Mouse (Mus musculus) heart, postnatal 0 days (tissue): ENCODE measurements at regions not wholly inside any gene's neighbourhood (a gene's known extent, or its start where the extent isn't known, plus 50 kb on each side); places are given as distances from the start of the nearest gene placed in this dataset.

ENCODE experiments used
- ATAC-seq: fragments of 200-750 bp; cut with Nextera tagmentation; 2 replicates; pipeline ENCODE4 v1.8.0; 2017; ENCODE audit warnings: low read depth, moderate number of reproducible peaks, moderate library complexity; ENCODE audit not compliant: insufficient read depth
- DNase-seq: peaks from one replicate; pipeline ENCODE4 v3.0.0-alpha.2; 2016; ENCODE audit warnings: low spot score
- H3K27ac ChIP-seq: fragments of 300-500 bp; sonication (generic); 2 replicates; pipeline ENCODE4 v1.5.1; 2014; ENCODE audit warnings: low read depth, mild to moderate bottlenecking
- H3K27me3 ChIP-seq: fragments of 300-500 bp; sonication (generic); 2 replicates; pipeline ENCODE4 v1.6.1; 2014; ENCODE audit warnings: low read length, mixed read lengths; ENCODE audit not compliant: control insufficient read depth, insufficient read depth
- H3K36me3 ChIP-seq: fragments of 300-500 bp; sonication (generic); replicated peaks from 2 replicates; pipeline ENCODE4 v1.6.1; 2014; ENCODE audit warnings: low read length, mixed read lengths; ENCODE audit not compliant: control insufficient read depth, insufficient read depth
- H3K4me1 ChIP-seq: fragments of 300-500 bp; sonication (generic); 2 replicates; pipeline ENCODE4 v1.6.1; 2014; ENCODE audit warnings: antibody characterized with exemption; ENCODE audit not compliant: control insufficient read depth, insufficient read depth
- H3K4me2 ChIP-seq: fragments of 300-500 bp; sonication (generic); 2 replicates; pipeline ENCODE4 v1.6.1; 2014; ENCODE audit warnings: low read depth, mild to moderate bottlenecking, low read length, moderate library complexity
- H3K4me3 ChIP-seq: fragments of 300-500 bp; sonication (generic); 2 replicates; pipeline ENCODE4 v1.5.1; 2014; ENCODE audit warnings: low read depth, low read length
- H3K9ac ChIP-seq: fragments of 300-500 bp; sonication (generic); replicated peaks from 2 replicates; pipeline ENCODE4 v1.6.1; 2014; ENCODE audit warnings: low read depth, low read length, mixed read lengths
- H3K9me3 ChIP-seq: fragments of 300-500 bp; sonication (generic); replicated peaks from 2 replicates; pipeline ENCODE4 v1.6.1; 2016; ENCODE audit warnings: low read length; ENCODE audit not compliant: control insufficient read depth
- CTCF ChIP-seq: IDR thresholded peaks from 2 replicates; pipeline ENCODE4 v1.5.1; 2016; ENCODE audit warnings: antibody characterized with exemption, control low read depth, low read depth
- EP300 ChIP-seq: IDR thresholded peaks from 2 replicates; pipeline ENCODE4 v1.6.1; 2016; ENCODE audit warnings: antibody characterized with exemption, low read depth
- WGBS: fragments of 180-500 bp; shearing (Covaris S2); extraction: QIAGEN DNeasy Blood & Tissue Kit; methylation state at CpG from one replicate; pipeline ENCODE4 v1.1.7; 2014; 5-methylcytosine and 5-hydroxymethylcytosine counted together

DNA sequence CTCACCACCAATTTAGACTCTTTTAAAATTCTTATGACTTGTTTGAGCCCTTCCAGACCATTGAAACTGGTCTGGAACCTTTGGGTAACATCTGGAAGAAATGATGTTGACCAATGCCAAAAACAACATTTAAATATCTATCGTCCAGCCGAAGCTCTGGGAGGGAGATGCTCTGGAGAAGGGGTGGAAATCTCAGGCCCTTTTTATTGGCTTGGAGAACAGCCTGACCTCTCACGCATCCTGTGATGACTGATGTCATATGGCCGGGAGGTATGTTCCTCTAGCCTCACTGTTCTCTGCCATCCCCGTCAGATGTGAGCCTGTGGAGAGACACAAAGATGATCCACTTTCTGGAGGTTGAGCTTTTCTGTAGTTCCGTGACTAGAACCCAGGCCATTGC, 81.6 kb upstream of the Gdf10 start:
- H3K9ac ChIP-seq: no peak overlapping the region
- TF ChIP-seq EP300: no peak
- TF ChIP-seq CTCF: no peak
- no peaks in the 10 kb centered on the region for H3K9me3 ChIP-seq
- H3K27me3 ChIP-seq: no peaks in the 10 kb centered on the region
- H3K4me3 ChIP-seq: no peak overlapping the region
- no peaks in the 10 kb centered on the region for H3K36me3 ChIP-seq
- H3K4me1 ChIP-seq: no peaks in the 10 kb centered on the region; the same call in 1 of the 2 replicates
- peak overlapping the region; percentile 7; the same call in 1 of the 2 replicates for H3K27ac ChIP-seq
- WGBS: 51% methylated on average over 6 of the region's 6 CpGs
- ATAC-seq: peak; percentile 53; the same call in 1 of the 2 replicates
- no peak overlapping the region for H3K4me2 ChIP-seq
- DNase-seq: peak; percentile 35

DNA sequence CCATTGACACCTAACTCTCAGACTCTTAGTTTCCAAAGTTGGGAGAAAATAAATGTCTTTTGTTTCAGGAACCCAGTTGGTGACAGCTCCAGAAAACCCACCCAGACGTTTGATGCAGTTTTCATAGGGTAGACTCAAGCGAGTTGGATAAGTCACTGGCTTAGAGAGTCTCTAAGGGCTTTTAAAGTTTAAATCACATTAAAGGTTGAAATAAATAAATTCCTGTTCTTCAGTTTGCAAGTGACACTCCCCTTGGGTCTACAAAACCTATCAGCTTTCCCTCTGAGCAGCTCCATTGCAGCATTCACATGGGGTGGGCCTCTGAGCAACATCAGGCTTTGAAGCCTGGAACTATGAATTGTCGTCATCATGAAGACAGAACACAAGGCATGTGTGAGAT, 69.9 kb upstream of the Gdf10 start:
- Histone ChIP-seq H3K4me3 (no peak overlapping the region), H3K9me3 (no peaks in the 10 kb centered on the region), H3K4me2 (no peak overlapping the region), H3K36me3 (no peaks in the 10 kb centered on the region), H3K27ac (no peak overlapping the region), H3K4me1 (no peaks in the 10 kb centered on the region), H3K27me3 (no peaks in the 10 kb centered on the region), H3K9ac (no peak overlapping the region)
- ATAC-seq: no peak
- DNase-seq: no peak
- WGBS: 65% methylated on average over 3 of the region's 3 CpGs
- TF ChIP-seq EP300 (no peak), CTCF (no peak)

DNA sequence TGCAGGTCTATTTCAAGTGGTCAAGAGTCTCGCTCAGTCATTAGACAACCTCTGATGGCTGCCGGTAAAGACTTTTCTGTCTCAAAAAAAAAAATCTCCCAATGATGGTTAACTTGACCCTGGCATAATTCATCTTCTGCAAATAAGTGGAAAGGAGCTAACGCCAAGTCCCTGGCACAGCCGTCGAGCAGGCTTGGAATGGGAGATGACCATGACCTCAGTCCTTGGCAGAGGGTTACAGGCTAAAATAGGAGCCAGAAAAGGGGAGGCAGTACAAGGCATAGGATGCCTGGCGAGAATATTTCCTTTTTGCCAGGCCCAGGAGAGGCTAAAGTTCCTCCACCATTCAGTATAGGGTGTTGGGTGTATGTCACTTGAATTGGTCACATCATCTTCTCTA, 69.2 kb upstream of the Gdf10 start:
- Histone ChIP-seq H3K36me3 (no peaks in the 10 kb centered on the region), H3K9me3 (no peaks in the 10 kb centered on the region), H3K27me3 (no peaks in the 10 kb centered on the region), H3K9ac (no peak overlapping the region), H3K27ac (no peak overlapping the region), H3K4me1 (no peaks in the 10 kb centered on the region), H3K4me2 (no peak overlapping the region), H3K4me3 (no peak overlapping the region)
- 76% methylated on average over 6 of the region's 6 CpGs for WGBS
- DNase-seq (no peak), ATAC-seq (no peak)
- TF ChIP-seq CTCF (no peak), EP300 (no peak)

DNA sequence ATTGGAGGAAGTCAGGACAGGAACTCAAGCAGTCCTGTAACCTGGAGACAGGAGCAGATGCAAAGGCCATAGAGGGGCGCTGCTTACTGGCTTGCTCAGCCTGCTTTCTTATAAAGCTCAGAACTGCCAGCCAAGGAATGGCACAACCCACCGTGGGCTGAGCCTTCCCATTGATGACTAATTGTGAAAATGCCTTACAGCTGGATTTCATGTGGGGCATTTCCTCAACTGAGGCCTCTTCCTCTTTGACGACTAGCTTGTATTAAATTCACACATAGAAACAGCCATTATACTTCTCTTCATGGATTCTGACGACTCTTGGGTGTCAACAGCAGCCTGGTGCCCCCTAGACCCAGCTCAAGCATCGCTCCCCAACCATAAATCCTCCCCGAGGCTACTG, 66.4 kb upstream of the Gdf10 start:
- 63% methylated on average over 6 of the region's 6 CpGs for WGBS
- no peak for TF ChIP-seq EP300
- no peak for TF ChIP-seq CTCF
- H3K9me3 ChIP-seq: no peaks in the 10 kb centered on the region
- H3K4me2 ChIP-seq: no peak overlapping the region
- no peaks in the 10 kb centered on the region for H3K36me3 ChIP-seq
- no peaks in the 10 kb centered on the region for H3K4me1 ChIP-seq
- no peaks in the 10 kb centered on the region for H3K27me3 ChIP-seq
- DNase-seq (no peak), ATAC-seq (no peak)
- H3K4me3 ChIP-seq: no peak overlapping the region
- H3K9ac ChIP-seq: no peak overlapping the region
- H3K27ac ChIP-seq: no peak overlapping the region

DNA sequence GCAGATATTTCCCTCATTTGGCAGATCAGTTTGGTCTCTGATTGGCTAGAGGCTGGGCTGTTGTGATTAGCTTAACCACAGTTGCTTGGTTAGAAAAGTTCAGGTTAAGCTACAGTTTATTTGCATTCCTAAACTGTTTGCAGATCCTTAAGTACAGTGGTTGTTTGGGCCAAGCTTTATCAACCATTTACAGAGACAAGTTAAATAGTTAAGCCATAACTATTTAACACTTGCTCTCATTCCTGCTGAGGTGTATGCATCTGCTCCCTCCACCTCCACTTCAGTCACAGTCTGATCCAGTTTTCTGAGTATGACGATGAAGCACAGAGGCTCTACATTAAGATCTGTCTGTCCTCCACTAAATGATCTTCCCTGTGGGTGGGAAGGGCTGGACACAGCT, 58.6 kb upstream of the Gdf10 start:
- H3K27me3 ChIP-seq: no peaks in the 10 kb centered on the region
- H3K27ac ChIP-seq: no peak overlapping the region
- DNase-seq: no peak
- 0 out of 2 replicates have a peak, but pooled peaks cover 8% of the 10 kb centered on the region for H3K9me3 ChIP-seq
- no peak overlapping the region for H3K4me3 ChIP-seq
- no peaks in the 10 kb centered on the region for H3K4me1 ChIP-seq
- no peak for TF ChIP-seq EP300
- no peak for TF ChIP-seq CTCF
- 82% methylated on average over 1 of the region's 1 CpGs for WGBS
- H3K9ac ChIP-seq: no peak overlapping the region
- no peak overlapping the region for H3K4me2 ChIP-seq
- H3K36me3 ChIP-seq: no peaks in the 10 kb centered on the region
- no peak for ATAC-seq

DNA sequence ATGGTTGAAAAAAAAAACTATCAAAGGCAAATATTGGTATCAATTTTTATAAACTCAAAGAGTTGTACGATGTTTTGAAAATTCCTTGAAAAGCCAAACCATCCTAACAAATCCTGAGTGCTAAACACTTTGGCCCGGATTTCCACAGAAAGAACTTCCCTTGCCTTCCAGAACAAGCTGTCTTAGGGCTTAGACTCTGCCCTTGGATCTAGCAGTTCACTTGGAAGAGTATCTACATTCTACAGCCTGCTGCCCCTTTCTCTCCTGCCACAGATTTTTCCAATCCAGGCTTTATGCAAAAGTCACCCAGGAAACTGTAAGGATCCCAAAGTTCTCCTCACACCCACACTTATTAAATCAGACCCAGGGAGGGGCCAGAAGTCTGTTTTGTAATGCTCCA, 57.6 kb upstream of the Gdf10 start:
- Histone ChIP-seq H3K4me1 (no peaks in the 10 kb centered on the region), H3K4me3 (no peak overlapping the region), H3K9me3 (0 out of 2 replicates have a peak, but pooled peaks cover 8% of the 10 kb centered on the region), H3K4me2 (no peak overlapping the region), H3K27me3 (no peaks in the 10 kb centered on the region), H3K9ac (no peak overlapping the region), H3K36me3 (no peaks in the 10 kb centered on the region), H3K27ac (no peak overlapping the region)
- no peak for TF ChIP-seq EP300
- no peak for TF ChIP-seq CTCF
- ATAC-seq (no peak), DNase-seq (no peak)
- WGBS: 76% methylated on average over 2 of the region's 2 CpGs
